Mouse (Mus musculus): ENCODE measurements around the gene Cherp.

Cherp gene

GRCm38 (mm10) chr8:72487014-72487413 is 12.0 kb upstream of the Cherp start:
- in situ Hi-C loops (cut with MboI; ENCODE audit: low pct_unique_long_range_greater_than_20kb in 1 of 2, low sequenced_read_pairs in 2 of 2, unreplicated experiment in 1 of 2): no loop called here

GRCm38 (mm10) chr8:72485456-72486199 is 10.6 kb upstream of the Cherp start:
- in situ Hi-C loops (cut with MboI; ENCODE audit: low pct_unique_long_range_greater_than_20kb in 1 of 2, low sequenced_read_pairs in 2 of 2, unreplicated experiment in 1 of 2): no loop called here

- in situ Hi-C loops (cut with MboI; ENCODE audit: low pct_unique_long_range_greater_than_20kb in 1 of 2, low sequenced_read_pairs in 2 of 2, unreplicated experiment in 1 of 2): no loop called here
Measured at GRCm38 (mm10) chr8:72470684-72471083, 4.3 kb downstream of the Cherp start.

GRCm38 (mm10) chr8:72469984-72470383 is 5.0 kb downstream of the Cherp start:
- in situ Hi-C loops (cut with MboI; ENCODE audit: low pct_unique_long_range_greater_than_20kb in 1 of 2, low sequenced_read_pairs in 2 of 2, unreplicated experiment in 1 of 2): no loop called here

- in situ Hi-C loops (cut with MboI; ENCODE audit: low pct_unique_long_range_greater_than_20kb in 1 of 2, low sequenced_read_pairs in 2 of 2, unreplicated experiment in 1 of 2): no loop called here
Measured at GRCm38 (mm10) chr8:72469243-72469642, 5.8 kb downstream of the Cherp start.

GRCm38 (mm10) chr8:72464211-72464610 is 10.8 kb downstream of the Cherp start:
- in situ Hi-C loops (cut with MboI; ENCODE audit: low pct_unique_long_range_greater_than_20kb in 1 of 2, low sequenced_read_pairs in 2 of 2, unreplicated experiment in 1 of 2): no loop called here

GRCm38 (mm10) chr8:72459881-72460533 is 15.0 kb downstream of the Cherp start:
- in situ Hi-C loops (cut with MboI; ENCODE audit: low pct_unique_long_range_greater_than_20kb in 1 of 2, low sequenced_read_pairs in 2 of 2, unreplicated experiment in 1 of 2): no loop called here

GRCm38 (mm10) chr8:72458457-72458856 is 16.6 kb downstream of the Cherp start:
- in situ Hi-C loops (cut with MboI; ENCODE audit: low pct_unique_long_range_greater_than_20kb in 1 of 2, low sequenced_read_pairs in 2 of 2, unreplicated experiment in 1 of 2): no loop called here

- in situ Hi-C loops (cut with MboI; ENCODE audit: low pct_unique_long_range_greater_than_20kb in 1 of 2, low sequenced_read_pairs in 2 of 2, unreplicated experiment in 1 of 2): no loop called here
Measured at GRCm38 (mm10) chr8:72457806-72458205, 17.2 kb downstream of the Cherp start.

- in situ Hi-C loops (cut with MboI; ENCODE audit: low pct_unique_long_range_greater_than_20kb in 1 of 2, low sequenced_read_pairs in 2 of 2, unreplicated experiment in 1 of 2): no loop called here
Measured at GRCm38 (mm10) chr8:72455317-72455716, 19.7 kb downstream of the Cherp start.

GRCm38 (mm10) chr8:72453904-72454303 is 21.1 kb downstream of the Cherp start:
- in situ Hi-C loops (cut with MboI; ENCODE audit: low pct_unique_long_range_greater_than_20kb in 1 of 2, low sequenced_read_pairs in 2 of 2, unreplicated experiment in 1 of 2): no loop called here

- in situ Hi-C loops (cut with MboI; ENCODE audit: low pct_unique_long_range_greater_than_20kb in 1 of 2, low sequenced_read_pairs in 2 of 2, unreplicated experiment in 1 of 2): no loop called here
Measured at GRCm38 (mm10) chr8:72451516-72451915, 23.5 kb downstream of the Cherp start.

GRCm38 (mm10) chr8:72445071-72445470 is 30.0 kb downstream of the Cherp start:
- in situ Hi-C loops (cut with MboI; ENCODE audit: low pct_unique_long_range_greater_than_20kb in 1 of 2, low sequenced_read_pairs in 2 of 2, unreplicated experiment in 1 of 2): no loop called here

- in situ Hi-C loops (cut with MboI; ENCODE audit: low pct_unique_long_range_greater_than_20kb in 1 of 2, low sequenced_read_pairs in 2 of 2, unreplicated experiment in 1 of 2): no loop called here
Measured at GRCm38 (mm10) chr8:72443994-72444350, 31.1 kb downstream of the Cherp start.

- in situ Hi-C loops (cut with MboI; ENCODE audit: low pct_unique_long_range_greater_than_20kb in 1 of 2, low sequenced_read_pairs in 2 of 2, unreplicated experiment in 1 of 2): no loop called here
Measured at GRCm38 (mm10) chr8:72443338-72443993, 31.6 kb downstream of the Cherp start, which contains the start of the genes Calr3 and 1700030K09Rik. Gene Calr3 (minus strand): TSS chr8:72443870. Gene 1700030K09Rik (plus strand): TSS chr8:72443880.

GRCm38 (mm10) chr8:72438248-72439015 is 36.6 kb downstream of the Cherp start:
- in situ Hi-C loops (cut with MboI; ENCODE audit: low pct_unique_long_range_greater_than_20kb in 1 of 2, low sequenced_read_pairs in 2 of 2, unreplicated experiment in 1 of 2): no loop called here

GRCm38 (mm10) chr8:72434952-72435351 is 40.1 kb downstream of the Cherp start:
- in situ Hi-C loops (cut with MboI; ENCODE audit: low pct_unique_long_range_greater_than_20kb in 1 of 2, low sequenced_read_pairs in 2 of 2, unreplicated experiment in 1 of 2): no loop called here

- in situ Hi-C loops (cut with MboI; ENCODE audit: low pct_unique_long_range_greater_than_20kb in 1 of 2, low sequenced_read_pairs in 2 of 2, unreplicated experiment in 1 of 2): no loop called here
Measured at GRCm38 (mm10) chr8:72429676-72430075, 45.4 kb downstream of the Cherp start.

GRCm38 (mm10) chr8:72422926-72423325 is 52.1 kb downstream of the Cherp start:
- in situ Hi-C loops (cut with MboI; ENCODE audit: low pct_unique_long_range_greater_than_20kb in 1 of 2, low sequenced_read_pairs in 2 of 2, unreplicated experiment in 1 of 2): no loop called here

All from mouse embryonic stem cell (cell line).